Mouse (Mus musculus) urinary bladder, postnatal 10 days (tissue): Measurements from ENCODE around the gene Fuca1.

Source experiments
- DNase-seq: peaks from one replicate; pipeline ENCODE4 v3.0.0; 2022; ENCODE audit warnings: low spot score

Fuca1 gene

DNA sequence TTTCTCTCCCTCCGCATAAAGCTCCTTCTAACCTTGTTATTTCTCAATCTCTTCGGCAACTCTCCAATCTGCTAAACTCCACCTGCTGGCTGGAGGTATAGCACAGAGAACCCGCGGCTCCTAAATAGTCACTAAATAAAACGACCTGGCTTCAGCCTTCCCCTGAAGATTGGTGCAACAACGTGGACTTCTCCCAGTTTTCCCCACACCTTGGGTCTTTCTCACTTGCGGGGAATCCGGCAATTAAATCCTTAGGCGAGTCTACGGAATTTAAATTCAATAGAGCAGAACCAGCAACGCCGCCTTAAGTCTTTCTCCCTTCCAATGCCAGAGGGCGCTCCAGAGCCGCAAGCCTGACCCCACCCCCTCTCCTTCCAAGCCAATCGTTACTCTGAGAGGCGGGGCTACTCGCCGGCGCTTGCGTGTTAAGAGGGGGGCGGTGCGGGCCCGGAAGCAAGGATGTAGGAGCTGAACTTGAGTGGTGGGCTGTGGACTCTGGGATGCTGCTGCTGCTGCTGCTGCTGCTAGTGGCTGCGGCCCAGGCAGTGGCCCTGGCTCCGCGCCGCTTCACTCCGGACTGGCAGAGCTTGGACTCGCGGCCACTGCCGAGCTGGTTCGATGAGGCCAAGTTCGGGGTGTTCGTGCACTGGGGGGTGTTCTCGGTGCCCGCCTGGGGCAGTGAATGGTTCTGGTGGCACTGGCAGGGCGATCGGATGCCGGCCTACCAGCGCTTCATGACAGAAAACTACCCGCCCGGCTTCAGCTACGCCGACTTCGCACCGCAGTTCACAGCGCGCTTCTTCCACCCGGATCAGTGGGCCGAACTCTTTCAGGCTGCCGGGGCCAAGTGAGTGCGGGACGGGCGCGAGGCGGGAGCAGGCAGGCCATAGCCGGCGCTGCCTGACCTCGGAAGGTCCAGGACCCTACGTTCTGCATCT lies at the start of gene Fuca1:
TSS of gene Fuca1 (plus strand) at position 432 of the 938 bp plus-strand sequence.
- peak; percentile 80 for DNase-seq

DNA sequence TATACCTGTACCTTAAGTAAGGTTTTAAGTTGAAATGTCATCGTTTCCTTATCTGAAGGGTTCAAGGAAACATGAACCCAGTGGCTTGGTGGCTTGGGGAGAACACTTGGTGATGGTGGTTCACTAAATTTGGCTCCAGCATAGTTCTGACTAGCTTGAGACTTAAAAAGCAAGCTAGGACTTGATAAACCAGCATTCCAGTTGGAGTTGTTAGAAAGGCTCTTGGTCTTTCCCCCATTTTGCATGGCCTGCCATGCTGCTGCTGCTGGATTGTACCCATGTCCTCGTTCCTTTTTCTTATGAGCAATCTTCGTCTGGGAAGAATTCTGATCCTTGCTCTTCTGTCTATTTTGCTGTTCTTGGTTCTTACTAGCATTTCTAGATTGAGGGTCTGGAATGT lies 48.5 kb upstream of the Fuca1 start:
- DNase-seq = no peak

DNA sequence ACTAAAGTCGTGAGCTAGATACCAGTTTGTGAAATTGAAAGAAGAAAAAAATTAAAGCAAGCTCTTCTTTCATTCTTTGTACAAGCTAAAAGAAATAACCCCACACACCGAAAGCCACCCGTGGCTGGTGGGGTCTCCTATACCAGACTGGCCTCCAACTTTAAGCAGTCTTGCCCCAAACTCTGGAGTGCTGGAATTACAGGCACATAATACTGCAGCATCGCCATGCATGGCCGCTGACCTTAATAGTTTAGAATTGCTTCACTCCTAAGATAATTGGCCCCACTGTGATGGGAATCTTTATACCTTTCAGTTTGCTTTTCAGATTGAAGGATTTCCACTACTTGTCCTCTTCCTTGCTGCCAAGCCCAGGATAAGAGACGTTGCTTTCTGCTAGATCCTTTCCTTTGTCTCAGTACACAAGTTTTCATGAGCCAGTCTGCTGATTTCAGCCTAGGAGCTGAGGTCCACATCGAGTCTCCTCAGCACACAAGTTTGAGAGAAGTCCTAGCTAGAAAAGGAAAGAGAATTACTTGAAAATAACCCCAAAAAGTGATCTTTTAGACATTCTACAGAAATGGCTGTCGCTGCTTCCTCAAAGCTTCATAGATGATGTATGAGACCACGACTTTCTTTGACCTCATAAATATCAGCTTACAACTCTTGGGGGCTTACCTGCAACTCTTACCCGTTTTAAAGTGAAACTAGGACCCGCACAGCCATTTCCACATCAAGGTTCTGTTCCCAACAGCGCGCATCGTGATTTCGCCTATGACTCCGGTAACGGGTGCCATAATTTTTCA lies 47.7 kb upstream of the Fuca1 start:
- no peak for DNase-seq

DNA sequence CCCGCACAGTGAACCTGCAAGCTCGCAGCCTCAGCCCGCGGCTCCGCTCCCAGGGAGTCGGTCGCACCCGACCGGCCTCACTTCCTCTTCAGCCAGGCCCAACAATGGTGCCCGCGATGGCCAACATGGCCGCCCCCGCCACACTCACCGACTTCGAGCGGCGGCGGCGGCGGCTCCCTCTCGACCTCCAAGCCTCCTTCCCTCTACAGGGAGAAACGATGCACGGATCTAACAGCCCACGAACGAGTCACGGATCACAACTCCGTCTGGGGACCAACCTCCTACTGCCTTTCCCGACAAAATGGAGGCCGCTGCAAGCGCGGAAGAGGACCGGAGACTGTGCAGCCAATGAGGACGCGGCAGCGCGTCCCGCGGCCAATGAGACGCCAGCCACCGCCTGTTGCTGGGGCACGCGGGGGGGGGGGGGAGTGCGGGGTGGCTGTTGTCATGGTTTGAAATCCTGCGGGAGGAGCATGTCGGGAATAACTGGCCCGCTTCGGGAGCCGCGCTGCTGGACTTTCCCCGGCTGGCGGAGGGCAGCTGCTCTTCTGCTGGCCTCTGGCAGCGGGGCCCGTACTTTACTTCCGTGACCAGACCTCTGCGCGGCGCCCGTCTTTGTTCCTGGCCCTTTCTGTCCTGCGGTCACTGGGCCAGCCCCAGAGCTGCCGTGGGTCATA lies 46.9 kb upstream of the Fuca1 start, which contains the start of gene Pnrc2:
TSS of gene Pnrc2 (minus strand) at position 325 of the 677 bp plus-strand sequence.
- no peak for DNase-seq

DNA sequence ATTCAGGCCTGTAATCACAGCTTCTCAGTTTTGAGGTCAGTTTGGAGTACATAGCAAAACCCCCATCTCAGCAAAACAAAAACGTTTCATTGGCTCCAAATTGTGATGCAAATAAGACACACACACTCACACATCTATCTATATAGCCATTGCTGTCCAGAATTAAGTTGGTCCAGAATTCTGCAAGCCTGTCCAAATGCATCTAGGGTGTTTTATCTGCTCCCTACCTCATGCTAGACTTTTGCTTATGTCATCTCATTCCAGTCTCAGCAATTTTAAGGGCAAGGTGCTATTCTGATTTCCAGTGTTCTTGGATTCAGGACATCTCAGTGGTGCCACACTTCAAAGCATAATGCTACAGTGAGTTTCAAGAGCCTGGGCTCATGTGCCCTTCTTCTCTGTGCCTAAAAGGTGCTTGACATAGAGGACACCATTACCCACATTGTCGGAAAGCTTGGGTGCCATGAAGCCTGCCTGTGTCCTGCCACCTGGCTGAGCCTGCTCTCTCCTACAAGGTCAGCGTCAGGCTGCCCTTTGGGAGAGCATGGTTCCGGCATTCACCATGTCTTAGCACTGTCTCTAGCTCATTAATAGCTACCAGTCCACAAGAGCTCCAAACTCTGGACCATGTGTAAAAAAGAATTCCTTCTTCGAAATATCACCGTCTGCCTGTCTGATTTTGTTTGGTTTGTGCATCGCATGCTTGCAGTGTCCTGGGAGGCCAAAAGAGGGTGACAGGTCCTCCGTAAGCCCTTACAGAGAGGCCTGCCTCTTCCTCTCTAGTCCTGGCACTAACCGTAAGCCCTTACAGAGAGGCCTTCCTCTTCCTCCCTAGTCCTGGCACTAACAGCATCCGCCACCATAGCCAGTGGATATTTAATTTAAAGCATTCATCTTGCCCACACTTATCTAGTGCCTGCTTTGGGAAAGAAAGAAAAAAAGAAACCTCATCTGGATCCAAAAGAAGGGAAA lies 45.7 kb upstream of the Fuca1 start:
- no peak for DNase-seq

DNA sequence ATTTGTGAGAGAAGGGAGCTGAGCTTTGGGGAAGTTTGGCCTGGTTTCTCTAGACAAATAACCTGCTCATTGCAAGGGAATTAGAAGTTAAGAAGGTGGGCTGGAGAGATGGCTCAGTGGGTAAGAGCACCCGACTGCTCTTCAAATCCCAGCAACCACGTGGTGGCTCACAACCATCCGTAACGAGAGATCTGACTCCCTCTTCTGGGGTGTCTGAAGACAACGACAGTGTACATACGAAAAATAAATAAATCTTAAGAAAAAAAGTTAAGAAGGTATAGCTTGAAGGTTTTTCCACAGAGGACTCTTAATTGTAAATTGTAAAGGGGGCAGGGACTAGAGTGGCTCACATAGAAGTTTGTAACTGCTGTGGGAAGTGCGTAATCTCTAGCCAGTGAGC lies 45.0 kb upstream of the Fuca1 start:
- no peak for DNase-seq

DNA sequence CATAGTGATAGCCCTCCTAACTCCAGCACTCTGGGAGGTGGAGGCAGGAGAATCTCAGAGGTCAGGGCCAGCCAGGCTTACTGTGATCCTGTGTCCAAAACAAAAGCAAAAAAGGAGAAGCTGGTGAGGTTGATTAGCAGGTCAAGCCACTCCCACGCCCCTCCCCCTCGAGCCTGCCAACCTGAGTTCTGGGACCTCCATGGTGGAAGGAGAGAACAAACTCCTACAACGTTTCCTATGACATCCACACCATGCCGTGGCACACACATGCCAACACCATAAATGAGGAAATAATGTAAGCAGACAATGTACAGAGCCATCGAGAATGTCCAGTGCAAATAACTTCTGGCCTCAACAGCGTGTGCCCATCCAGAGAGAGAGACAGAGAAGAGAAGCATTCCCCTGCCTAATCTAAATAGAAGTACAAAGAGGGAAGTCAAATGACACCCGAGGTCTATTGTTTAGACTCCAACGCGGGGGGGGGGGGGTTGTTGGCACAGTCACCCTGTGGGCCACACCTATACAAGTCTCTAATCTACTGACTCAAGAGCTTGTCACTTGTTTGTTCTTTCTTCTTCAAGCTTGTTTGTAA lies 44.4 kb upstream of the Fuca1 start:
- DNase-seq = no peak

DNA sequence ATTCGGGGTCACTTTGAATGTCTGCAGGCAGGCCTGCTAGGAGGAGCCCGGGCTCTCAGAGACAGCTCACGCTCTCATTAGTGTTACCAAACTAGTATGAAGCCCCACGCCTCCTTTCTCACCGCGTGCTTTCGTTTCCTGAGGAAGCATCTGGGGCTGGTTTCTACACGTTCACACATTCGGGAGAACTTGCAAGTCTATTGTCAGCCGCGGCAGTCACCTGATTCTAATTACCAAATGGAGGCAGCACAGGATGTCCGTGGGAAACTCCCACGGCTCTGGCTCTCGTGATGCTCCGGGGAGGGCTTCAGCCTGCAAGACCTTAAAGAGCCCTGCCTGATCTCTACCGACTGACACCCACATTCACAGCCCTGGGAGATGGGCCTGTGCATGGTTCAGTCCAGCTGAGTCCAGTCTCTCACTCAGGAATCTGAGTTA lies 43.9 kb upstream of the Fuca1 start:
- DNase-seq = no peak

DNA sequence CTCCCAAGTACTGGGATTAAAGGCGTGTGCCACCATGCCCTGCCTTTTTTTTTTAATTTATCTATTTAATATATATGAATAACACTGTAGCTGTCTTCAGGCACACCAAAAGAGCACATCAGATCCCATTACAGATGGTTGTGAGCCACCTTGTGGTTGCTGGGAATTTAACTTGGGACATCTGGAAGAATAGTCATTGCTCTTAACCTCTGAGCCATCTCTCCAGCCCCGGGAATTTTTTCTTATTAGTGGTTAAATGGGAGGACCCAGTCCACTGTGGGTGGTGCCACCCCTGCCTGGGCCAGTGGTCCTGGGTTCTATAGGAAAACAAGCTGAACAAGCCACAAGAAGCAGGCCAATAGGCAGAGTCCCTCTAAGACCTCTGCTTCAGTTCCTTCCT lies 42.8 kb upstream of the Fuca1 start:
- no peak for DNase-seq

DNA sequence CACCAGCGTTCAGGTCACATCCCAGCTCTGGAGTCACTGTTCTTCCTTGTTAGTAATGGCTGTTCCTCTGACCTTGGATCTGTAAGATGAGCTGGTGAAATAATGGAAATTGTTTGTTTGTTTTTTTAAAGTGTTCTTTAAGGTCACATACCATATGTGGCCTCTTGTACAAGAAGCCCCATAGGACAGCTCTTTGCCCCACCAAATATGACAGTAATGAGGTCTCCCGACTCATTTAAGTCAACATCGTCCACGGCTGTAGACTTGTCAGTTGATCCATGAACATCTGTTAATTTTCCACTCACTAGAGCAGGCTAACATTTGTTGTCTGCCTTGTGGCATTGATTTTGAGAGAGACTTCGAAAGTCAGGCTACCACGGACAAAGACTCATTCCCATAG lies 41.5 kb upstream of the Fuca1 start:
- no peak for DNase-seq

DNA sequence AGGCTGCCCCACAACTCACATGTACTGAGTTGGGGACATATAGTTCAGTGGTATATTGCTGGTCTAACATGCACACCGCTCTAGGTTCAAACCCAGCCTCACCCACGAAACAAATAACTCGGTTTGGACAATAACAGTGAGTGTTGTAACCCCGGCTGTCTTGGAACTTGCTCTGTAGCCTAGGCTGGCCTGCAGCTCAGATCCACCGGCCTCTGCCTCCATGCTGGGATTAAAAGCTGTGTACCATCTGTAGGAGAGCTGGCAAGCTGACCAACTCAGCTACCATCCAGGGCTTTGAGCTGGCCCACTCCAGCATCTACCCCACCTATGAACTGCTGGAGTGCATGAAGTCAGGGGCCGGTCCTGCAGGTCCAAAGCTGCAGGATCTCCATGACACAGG lies 40.5 kb upstream of the Fuca1 start:
- no peak for DNase-seq

DNA sequence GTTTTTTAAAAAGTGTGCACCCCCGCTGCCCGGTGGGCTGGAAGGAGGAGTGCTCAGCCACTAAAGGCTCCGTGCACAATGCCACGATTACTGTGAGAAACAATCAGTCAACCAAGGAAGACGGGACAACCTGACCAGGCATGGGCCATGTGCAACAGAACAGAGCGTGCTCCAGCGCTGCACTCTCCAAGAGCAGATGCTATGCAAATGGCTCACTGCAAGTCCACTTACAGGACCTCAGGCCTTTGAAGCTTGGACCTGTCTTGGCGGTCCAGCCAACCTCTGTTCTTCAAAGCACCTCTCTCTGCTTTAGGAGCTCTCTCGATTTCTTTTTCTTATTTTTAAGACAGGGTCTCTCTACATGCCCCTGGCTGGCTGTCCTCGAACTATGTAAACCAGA lies 40.0 kb upstream of the Fuca1 start:
- no peak for DNase-seq

DNA sequence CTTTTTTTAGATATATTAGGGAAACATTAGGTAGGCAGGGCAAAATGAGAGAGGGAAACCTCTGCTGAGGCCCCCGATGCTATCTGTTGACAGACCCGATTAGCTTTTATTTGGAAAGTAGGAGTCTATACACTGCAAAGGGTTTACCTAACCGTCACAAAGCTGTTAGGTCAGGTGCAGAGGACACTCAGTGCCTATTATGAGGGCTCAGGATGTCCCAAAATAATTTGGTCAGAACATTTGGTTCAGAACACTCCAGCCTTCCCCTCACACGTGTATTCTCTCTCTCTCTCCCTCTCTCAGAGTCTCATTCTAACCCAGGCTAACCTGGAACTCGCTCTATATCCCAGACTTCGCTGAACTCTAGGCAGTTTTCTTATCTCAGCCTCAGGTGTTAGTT lies 38.5 kb upstream of the Fuca1 start:
- no peak for DNase-seq

DNA sequence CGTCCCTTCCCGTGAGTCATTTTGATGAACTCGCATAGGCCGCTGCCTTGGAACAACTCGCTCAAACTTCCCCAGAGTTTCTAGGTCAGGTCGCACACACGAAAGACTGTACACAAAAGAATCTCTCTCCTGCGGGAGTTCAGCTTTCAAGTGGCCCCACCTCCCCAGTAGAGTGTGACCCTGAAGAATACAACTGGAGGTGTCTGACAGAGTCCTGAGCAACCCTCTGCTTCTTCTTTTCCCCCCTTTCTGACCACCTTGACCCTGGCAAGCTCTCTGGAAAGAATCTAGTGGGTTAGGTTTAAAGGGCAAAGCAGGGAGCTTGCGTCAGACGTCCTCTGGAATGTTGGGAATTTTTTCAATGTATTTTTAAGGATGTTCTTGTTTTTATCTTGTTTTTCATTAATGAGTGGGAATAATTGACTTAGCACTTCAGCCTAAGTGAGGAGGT lies 37.1 kb upstream of the Fuca1 start:
- DNase-seq = no peak

DNA sequence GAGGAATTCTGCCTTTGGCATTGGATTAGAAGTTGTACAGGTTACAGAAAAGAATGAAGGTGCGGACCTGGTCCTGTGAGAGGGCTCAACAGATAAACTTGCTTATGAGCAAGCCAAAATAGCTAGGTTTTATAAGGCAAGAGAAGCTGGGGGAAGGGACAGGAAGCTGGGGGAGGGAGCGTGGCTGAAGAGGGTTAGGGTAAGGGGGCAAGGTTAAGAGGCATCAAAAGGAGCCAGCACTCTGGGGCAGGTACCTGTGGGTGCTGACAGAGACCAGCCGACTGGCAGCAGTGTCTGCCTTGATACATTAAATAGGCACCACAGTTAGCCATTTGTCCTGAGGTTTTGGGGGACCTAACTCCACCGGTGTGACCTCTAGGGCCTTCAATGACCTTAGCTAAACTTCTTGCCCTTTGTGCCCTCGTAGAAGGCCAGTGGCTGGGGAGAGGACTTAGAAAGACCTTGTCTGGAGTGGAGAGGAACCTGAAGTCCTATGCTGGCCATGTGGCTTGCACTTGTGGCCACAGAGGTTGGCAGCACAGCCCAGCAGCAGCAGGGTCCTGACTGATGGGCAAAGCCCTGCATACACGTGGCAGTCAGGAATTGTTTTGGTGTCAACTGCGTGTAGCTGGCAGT lies 36.5 kb upstream of the Fuca1 start:
- DNase-seq = no peak

DNA sequence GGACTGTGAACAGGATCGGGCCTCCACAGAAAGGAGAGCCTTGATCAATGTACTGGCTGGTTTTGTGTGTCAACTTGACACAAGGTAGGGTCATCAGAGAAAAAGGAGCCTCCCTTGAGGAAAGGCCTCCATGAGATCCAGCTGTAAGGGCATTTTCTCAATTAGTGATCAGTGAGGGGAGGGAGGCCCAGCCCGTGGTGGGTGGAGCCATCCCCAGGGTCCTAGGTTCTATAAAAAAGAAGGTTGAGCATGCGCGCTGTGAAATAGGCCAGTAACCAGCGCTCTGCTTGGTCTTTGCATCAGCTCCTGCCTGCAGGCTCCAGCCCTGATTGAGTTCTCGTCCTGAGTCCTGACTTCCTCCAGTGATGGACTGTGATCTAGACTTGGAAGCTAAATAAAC lies 36.0 kb upstream of the Fuca1 start:
- DNase-seq = no peak

DNA sequence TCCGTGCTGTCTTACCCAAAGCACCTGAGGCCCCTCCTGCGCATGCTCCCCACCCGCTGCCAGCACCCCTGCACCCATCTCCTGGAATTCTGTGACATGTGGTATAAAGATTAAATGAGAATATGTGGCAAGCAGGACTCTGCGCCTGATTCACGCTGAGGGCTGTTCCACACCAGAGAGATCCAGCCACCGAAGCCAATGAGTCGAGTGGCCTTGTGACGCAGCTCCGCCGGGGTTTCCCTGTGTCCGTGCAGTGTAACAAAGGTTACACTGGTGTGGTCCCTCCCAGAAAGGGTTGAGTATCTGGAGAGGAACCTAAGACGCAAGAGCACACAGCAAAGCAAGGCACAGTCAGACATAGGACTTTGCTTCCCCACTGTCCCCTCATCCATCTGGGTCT lies 34.9 kb upstream of the Fuca1 start:
- no peak for DNase-seq

DNA sequence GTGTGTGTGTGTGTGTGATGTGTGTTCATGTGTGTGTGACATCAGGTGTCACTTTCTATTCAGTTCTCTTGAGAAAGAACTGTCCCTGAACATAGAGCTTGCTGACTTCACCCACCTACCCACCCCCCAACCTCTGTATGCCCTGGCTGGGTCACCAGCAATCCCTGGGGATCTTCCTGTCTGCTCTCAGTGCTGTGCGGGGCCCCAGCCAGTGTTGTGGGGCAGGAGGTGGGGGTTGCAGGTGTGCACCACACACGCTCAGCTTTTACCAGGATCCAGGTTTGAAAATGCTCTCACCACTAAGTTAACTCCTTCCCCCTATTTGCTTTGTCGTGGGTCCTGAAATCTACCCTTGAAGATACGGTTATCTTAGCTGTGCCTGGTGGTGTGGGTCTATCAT lies 34.4 kb upstream of the Fuca1 start:
- DNase-seq = no peak

DNA sequence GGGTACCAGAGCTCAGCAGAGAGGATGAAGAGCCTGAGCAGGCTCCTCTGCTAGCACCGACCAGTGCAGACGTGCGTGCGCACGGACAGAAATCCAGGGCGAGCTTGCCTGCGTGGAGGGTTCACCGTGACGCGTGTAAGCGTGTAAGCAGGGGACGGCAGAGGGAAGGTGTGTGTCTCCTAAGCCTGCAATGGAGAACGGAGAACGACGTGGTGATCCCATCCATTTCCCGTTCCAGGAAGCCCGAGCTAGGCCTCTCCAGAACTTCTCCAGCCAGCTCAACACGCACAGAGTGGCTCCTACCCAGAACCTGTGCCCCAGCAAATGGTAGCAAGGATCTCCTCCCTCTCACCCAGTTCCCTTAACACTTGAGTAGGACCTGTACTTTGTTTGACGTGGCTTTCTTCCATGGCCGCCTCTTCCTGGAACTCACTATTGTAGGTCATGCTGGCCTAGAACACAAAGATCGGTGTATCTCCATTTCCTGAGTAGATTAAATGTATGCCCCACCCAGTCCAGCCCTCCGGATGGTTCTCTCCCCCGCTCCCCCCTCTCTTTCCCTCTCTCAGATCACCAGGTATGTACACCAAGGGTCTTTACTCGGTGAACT lies 32.0 kb upstream of the Fuca1 start:
- no peak for DNase-seq
